Mouse (Mus musculus): ENCODE results near the gene B4galnt2. TPM values are rescaled to one million over a fixed set of nuclear protein-coding genes. Genes with fewer than 3 reads are reported as not detected.

The B4galnt2 gene
- polyA plus RNA-seq, 1 experiment from 2014 or later: 0.37 TPM

DNA sequence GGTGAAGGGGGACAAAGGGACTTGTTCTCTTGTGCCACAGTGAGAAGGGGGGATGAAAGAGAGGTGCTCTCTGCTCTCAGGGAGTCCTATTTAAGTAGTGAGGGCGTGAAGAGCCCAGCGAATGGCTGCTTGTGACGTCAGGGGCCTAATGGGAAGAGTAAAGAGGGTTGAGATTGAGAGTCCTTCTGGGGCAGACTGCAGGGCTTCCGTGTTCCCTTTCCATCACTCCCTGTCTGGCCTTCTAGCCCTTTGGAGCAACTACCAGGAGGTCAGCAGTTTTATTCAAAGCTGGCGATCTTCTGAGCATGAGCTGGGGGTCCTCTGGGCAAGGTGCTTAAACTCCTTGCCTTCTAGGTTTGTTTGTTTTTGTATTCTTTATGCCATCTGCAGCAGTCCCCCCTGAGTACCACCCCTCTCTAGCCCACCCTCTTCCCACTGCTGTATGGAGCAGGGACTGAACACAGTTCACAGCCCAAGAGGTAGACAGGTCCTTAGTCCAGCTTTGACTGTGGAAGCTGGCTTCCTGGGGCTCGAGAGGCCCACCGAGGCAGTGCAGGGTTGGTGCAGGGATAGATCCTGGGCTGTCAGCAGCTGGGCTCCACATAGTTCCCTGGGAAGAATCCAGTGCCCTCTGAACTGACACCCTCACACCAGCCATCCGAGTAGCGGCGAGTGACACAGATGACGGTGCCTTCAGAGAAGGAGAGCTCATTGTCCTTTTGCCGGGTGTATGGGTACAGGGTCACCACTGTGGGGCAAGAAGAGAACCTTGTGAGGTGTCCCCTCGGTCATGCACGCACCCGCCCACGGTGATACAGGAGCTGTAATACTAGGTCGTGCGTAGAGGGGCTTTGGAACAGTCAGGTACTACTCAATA is 82.3 kb downstream of the B4galnt2 start:
- H3K36me3 ChIP-seq (ENCODE audit: control insufficient read depth, insufficient read depth, low read length): no peaks in the 10 kb centered on the region
- ATAC-seq (ENCODE audit: low FRiP score, low TSS enrichment): no peak
- no peaks in the 10 kb centered on the region for H3K9me3 ChIP-seq (ENCODE audit: control insufficient read depth, low read length)
- no peak overlapping the region for H3K4me2 ChIP-seq (replicated peaks; ENCODE audit: low read depth, low read length)
- peaks cover 32% of the 10 kb centered on the region for H3K4me1 ChIP-seq (ENCODE audit: control insufficient read depth, insufficient read depth, low read length)
- peaks cover 80% of the 10 kb centered on the region for H3K27me3 ChIP-seq (ENCODE audit: control insufficient read depth, insufficient read depth, low read length)
- no peak overlapping the region for H3K27ac ChIP-seq (ENCODE audit: low read depth, low read length)
- H3K4me3 ChIP-seq (ENCODE audit: low read length): no peak overlapping the region
- WGBS: 43% methylated on average over 18 of the region's 18 CpGs
- no peak overlapping the region for H3K9ac ChIP-seq (ENCODE audit: low read depth, low read length)

DNA sequence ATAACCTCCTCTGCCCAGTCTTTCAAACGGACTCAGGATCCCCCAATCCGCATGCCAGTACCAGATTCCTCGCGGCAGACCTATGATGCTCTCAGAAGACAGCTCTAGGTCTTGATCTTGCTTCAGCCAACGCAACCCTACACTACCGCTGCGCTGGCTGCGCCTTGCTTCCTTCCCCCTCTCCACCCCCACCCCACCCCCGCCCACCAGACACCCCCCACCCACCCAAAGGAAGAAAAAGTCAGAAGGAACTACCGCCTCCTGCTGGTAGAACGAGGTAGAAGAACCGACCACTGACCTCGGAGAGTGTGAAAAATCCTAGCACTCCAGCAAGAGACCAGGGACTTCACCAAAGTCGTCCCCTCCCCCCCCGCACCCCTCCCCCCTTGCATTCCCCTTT is 83.0 kb downstream of the B4galnt2 start:
- no peak overlapping the region for H3K4me2 ChIP-seq (replicated peaks; ENCODE audit: low read depth, low read length)
- no peak overlapping the region for H3K27ac ChIP-seq (ENCODE audit: low read depth, low read length)
- peaks cover 86% of the 10 kb centered on the region for H3K27me3 ChIP-seq (ENCODE audit: control insufficient read depth, insufficient read depth, low read length)
- no peak overlapping the region for H3K4me3 ChIP-seq (ENCODE audit: low read length)
- no peak for ATAC-seq (ENCODE audit: low FRiP score, low TSS enrichment)
- H3K9me3 ChIP-seq (ENCODE audit: control insufficient read depth, low read length): no peaks in the 10 kb centered on the region
- 7% methylated on average over 14 of the region's 15 CpGs for WGBS
- no peaks in the 10 kb centered on the region for H3K36me3 ChIP-seq (ENCODE audit: control insufficient read depth, insufficient read depth, low read length)
- H3K4me1 ChIP-seq (ENCODE audit: control insufficient read depth, insufficient read depth, low read length): peaks cover 26% of the 10 kb centered on the region
- H3K9ac ChIP-seq (ENCODE audit: low read depth, low read length): no peak overlapping the region

DNA sequence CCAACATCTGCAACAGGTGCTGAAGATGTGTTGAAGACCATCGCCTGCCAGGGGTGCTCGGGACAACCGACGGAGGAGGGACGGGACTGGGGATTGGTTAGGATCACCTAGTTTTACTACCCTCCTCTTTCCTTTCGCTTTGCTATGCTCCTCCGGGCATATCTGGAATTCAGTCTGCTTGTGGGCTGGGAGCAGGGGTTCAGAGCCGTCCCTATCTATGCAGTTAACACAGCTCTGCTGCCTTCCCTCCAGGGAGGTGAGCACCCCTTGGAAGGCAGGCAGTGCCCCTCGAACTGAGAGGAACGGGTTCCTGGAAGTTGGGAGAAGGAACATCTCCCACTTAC is 83.4 kb downstream of the B4galnt2 start:
- Histone ChIP-seq H3K27ac (ENCODE audit: low read depth, low read length) (no peak overlapping the region), H3K9ac (ENCODE audit: low read depth, low read length) (peak overlapping the region; percentile 23; the same call in 1 of the 2 replicates), H3K4me2 (replicated peaks; ENCODE audit: low read depth, low read length) (peak overlapping the region; percentile 38), H3K9me3 (ENCODE audit: control insufficient read depth, low read length) (no peaks in the 10 kb centered on the region), H3K36me3 (ENCODE audit: control insufficient read depth, insufficient read depth, low read length) (no peaks in the 10 kb centered on the region), H3K27me3 (ENCODE audit: control insufficient read depth, insufficient read depth, low read length) (peaks cover 90% of the 10 kb centered on the region), H3K4me1 (ENCODE audit: control insufficient read depth, insufficient read depth, low read length) (peaks cover 26% of the 10 kb centered on the region), H3K4me3 (ENCODE audit: low read length) (peak overlapping the region; percentile 32)
- ATAC-seq (ENCODE audit: low FRiP score, low TSS enrichment): no peak
- 1% methylated on average over 10 of the region's 10 CpGs for WGBS

GRCm38 (mm10) chr11:95830411-95831275 is 84.0 kb downstream of the B4galnt2 start:
- H3K9me3 ChIP-seq (ENCODE audit: control insufficient read depth, low read length): no peaks in the 10 kb centered on the region
- H3K36me3 ChIP-seq (ENCODE audit: control insufficient read depth, insufficient read depth, low read length): no peaks in the 10 kb centered on the region
- H3K27ac ChIP-seq (ENCODE audit: low read depth, low read length): no peak overlapping the region
- ATAC-seq (ENCODE audit: low FRiP score, low TSS enrichment): no peak
- peak overlapping the region; percentile 32 for H3K4me3 ChIP-seq (ENCODE audit: low read length)
- peaks cover 87% of the 10 kb centered on the region for H3K27me3 ChIP-seq (ENCODE audit: control insufficient read depth, insufficient read depth, low read length)
- H3K4me2 ChIP-seq (replicated peaks; ENCODE audit: low read depth, low read length): peak overlapping the region; percentile 38
- WGBS: 2% methylated on average over 80 of the region's 80 CpGs
- H3K9ac ChIP-seq (ENCODE audit: low read depth, low read length): peak overlapping the region; percentile 23; the same call in 1 of the 2 replicates
- H3K4me1 ChIP-seq (ENCODE audit: control insufficient read depth, insufficient read depth, low read length): peaks cover 24% of the 10 kb centered on the region

DNA sequence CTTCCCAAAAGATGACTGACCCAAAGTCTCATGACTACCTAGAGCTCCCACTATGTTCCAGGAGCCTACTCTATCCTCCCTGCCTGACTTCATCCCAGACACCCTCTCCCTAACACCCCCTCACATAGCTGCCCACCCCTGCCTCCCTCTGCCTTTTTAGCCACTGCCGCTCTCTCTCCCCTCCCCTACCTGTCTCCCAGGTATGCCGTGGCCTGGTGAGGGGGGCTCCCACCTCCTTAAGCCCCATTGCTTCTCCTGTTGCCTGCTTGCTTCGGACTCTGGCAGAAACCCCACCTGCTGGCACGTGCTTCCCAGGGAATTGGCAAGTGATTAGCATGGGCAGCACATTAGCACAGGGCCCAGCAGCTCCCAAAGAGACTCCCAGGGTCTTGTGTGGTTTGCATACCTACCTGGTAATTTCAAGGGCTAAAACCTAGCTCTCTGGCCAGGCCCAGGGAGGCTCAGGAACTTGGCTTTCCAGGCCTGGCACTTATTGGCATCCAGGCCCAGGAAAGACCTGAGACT is 85.1 kb downstream of the B4galnt2 start:
- WGBS: 29% methylated on average over 4 of the region's 4 CpGs
- no peak overlapping the region for H3K4me2 ChIP-seq (replicated peaks; ENCODE audit: low read depth, low read length)
- peaks cover 18% of the 10 kb centered on the region for H3K4me1 ChIP-seq (ENCODE audit: control insufficient read depth, insufficient read depth, low read length)
- no peaks in the 10 kb centered on the region for H3K9me3 ChIP-seq (ENCODE audit: control insufficient read depth, low read length)
- no peak for ATAC-seq (ENCODE audit: low FRiP score, low TSS enrichment)
- no peaks in the 10 kb centered on the region for H3K36me3 ChIP-seq (ENCODE audit: control insufficient read depth, insufficient read depth, low read length)
- H3K27me3 ChIP-seq (ENCODE audit: control insufficient read depth, insufficient read depth, low read length): peaks cover 88% of the 10 kb centered on the region
- no peak overlapping the region for H3K27ac ChIP-seq (ENCODE audit: low read depth, low read length)
- no peak overlapping the region for H3K4me3 ChIP-seq (ENCODE audit: low read length)
- H3K9ac ChIP-seq (ENCODE audit: low read depth, low read length): no peak overlapping the region

DNA sequence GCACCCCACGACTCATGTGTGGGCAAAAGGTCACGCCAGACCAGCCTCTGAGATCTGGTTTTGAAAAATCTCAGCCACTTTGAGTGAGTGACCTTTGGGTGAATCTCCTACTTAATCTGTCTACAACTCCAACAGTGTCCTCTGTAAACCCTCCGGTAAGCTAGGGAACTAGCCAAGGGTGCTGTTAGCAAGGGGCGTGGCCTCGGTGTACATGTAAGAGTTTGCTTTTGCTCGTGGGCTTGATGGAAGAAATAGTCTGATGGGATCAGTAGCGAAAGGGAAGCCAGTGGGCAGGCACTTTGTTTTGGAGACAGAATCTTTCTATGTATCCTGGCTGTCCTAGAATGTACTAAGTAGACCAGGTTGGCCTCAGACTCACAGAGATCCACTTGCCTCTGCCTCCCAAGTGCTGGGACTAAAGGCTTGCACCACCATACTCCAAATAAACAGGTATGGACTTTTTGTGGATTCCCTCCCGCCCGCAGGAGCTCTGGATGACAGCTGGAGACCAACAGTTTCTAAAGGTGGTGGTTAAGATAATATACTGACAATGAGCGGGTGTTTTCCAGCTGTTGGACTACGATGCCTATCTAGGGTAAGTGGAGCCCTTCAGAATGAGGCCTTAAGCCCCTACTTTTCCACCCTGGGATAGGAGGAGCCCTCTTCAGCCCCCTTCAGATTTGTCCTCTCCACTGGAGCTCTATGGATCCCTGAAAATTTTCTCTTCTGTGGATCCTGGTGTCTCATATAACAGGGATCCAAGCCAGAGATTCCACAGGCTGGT is 86.3 kb downstream of the B4galnt2 start:
- Histone ChIP-seq H3K27ac (ENCODE audit: low read depth, low read length) (no peak overlapping the region), H3K36me3 (ENCODE audit: control insufficient read depth, insufficient read depth, low read length) (no peaks in the 10 kb centered on the region), H3K9me3 (ENCODE audit: control insufficient read depth, low read length) (no peaks in the 10 kb centered on the region), H3K4me2 (replicated peaks; ENCODE audit: low read depth, low read length) (no peak overlapping the region), H3K4me1 (ENCODE audit: control insufficient read depth, insufficient read depth, low read length) (peaks cover 8% of the 10 kb centered on the region), H3K27me3 (ENCODE audit: control insufficient read depth, insufficient read depth, low read length) (peaks cover 76% of the 10 kb centered on the region), H3K4me3 (ENCODE audit: low read length) (no peak overlapping the region), H3K9ac (ENCODE audit: low read depth, low read length) (no peak overlapping the region)
- WGBS: 74% methylated on average over 11 of the region's 11 CpGs
- ATAC-seq (ENCODE audit: low FRiP score, low TSS enrichment): no peak

DNA sequence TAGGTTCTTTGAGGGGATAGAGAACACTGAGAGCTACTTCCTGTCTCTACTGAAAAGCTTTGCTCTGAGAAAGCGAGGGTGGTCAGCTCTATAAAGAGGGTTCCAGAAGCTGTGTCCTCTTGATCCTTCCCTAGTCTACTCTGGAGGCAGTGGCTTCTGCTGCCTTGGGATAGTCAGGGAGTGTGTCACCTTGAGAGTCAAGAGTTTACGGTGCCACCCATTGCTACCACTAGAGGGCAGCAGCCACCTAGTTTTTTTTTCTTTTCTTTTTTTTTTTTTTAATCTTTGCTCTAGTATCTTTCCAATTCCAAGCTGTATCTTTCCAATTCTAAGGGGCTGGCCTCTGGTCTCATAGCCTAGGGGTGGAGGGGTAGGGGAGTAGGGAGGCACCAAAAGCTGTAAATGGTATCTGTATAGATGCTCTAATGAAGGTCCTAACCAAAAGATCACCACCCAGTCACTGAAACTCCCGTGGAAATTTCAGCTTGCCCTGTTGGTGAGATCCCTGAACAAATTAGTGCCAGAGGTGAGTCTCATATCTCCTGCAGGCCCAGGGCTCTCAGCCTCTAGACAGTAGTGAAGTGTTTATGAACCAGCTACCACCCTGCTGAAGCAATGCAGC is 87.1 kb downstream of the B4galnt2 start:
- no peaks in the 10 kb centered on the region for H3K9me3 ChIP-seq (ENCODE audit: control insufficient read depth, low read length)
- no peaks in the 10 kb centered on the region for H3K36me3 ChIP-seq (ENCODE audit: control insufficient read depth, insufficient read depth, low read length)
- H3K4me1 ChIP-seq (ENCODE audit: control insufficient read depth, insufficient read depth, low read length): peaks cover 8% of the 10 kb centered on the region
- no peak overlapping the region for H3K9ac ChIP-seq (ENCODE audit: low read depth, low read length)
- H3K4me2 ChIP-seq (replicated peaks; ENCODE audit: low read depth, low read length): no peak overlapping the region
- H3K4me3 ChIP-seq (ENCODE audit: low read length): no peak overlapping the region
- peaks cover 68% of the 10 kb centered on the region for H3K27me3 ChIP-seq (ENCODE audit: control insufficient read depth, insufficient read depth, low read length)
- WGBS: 21% methylated on average over 3 of the region's 3 CpGs
- H3K27ac ChIP-seq (ENCODE audit: low read depth, low read length): no peak overlapping the region
- no peak for ATAC-seq (ENCODE audit: low FRiP score, low TSS enrichment)

DNA sequence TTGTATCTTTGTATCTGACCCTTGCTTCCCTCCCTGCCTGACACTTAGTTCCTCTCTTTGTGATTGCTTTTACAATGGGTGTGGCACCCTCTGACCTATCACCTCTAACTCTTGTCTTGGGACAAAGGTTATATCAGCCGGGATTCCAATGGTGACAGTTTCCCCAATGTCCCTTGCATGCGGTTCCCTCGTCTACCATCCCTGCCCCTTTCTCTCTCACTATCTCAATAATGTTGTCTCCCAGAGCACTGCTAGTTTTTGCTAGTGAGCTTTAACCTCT is 87.6 kb downstream of the B4galnt2 start:
- H3K27me3 ChIP-seq (ENCODE audit: control insufficient read depth, insufficient read depth, low read length): peaks cover 63% of the 10 kb centered on the region
- no peak for ATAC-seq (ENCODE audit: low FRiP score, low TSS enrichment)
- WGBS: 24% methylated on average over 3 of the region's 3 CpGs

More for the DNA sequence above, 87.6 kb downstream of the B4galnt2 start:
- Histone ChIP-seq H3K27ac (ENCODE audit: low read depth, low read length) (no peak overlapping the region), H3K36me3 (ENCODE audit: control insufficient read depth, insufficient read depth, low read length) (no peaks in the 10 kb centered on the region), H3K9ac (ENCODE audit: low read depth, low read length) (no peak overlapping the region), H3K9me3 (ENCODE audit: control insufficient read depth, low read length) (no peaks in the 10 kb centered on the region), H3K4me3 (ENCODE audit: low read length) (no peak overlapping the region), H3K4me2 (replicated peaks; ENCODE audit: low read depth, low read length) (no peak overlapping the region), H3K4me1 (ENCODE audit: control insufficient read depth, insufficient read depth, low read length) (peaks cover 8% of the 10 kb centered on the region)
